Mouse (Mus musculus) common myeloid progenitor, adult 5-6 weeks (primary cell): ENCODE data around the gene C1qa. TPM values are rescaled to one million over a fixed set of nuclear protein-coding genes. Genes with fewer than 3 reads are reported as not detected.

Experiments
- ATAC-seq: replicated peaks from 2 replicates; pipeline ENCODE4 v1.8.0; 2016; ENCODE audit warnings: low read depth, mild to moderate bottlenecking, moderate TSS enrichment, inconsistent platforms; ENCODE audit not compliant: poor library complexity, severe bottlenecking
- total RNA-seq: library from RNA; stranded (forward); fragments of 200-1000, 187-1606 nt; gene quantifications from 2 replicates; pipeline ENCODE4 v1.2.3, GENCODE M21; 2017

C1qa gene
- total RNA-seq: 1.5 and 2.7 TPM in 2 replicates

DNA sequence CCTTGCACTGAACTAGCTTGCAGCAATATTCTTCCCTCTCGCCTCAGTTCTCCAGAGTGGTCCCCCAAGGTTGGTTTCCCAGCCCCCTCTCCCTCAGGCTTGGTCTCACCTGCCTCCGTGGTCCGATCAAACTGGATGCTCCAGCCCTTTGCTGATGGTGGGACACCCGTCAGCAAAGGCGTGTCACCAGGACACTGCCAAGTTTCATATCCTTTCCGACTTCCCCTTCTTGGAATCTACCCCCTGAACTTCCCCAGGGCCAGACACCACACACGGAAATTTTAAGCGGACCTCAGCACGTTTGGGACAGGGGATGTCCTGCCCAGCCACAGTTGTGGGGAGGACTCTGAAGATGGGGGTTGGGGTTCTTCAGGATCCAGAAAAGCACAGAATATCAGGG lies at the start of gene C1qa:
Gene C1qa (minus strand): TSS at position 167 of the 400 bp plus-strand sequence.
- ATAC-seq: no peak

DNA sequence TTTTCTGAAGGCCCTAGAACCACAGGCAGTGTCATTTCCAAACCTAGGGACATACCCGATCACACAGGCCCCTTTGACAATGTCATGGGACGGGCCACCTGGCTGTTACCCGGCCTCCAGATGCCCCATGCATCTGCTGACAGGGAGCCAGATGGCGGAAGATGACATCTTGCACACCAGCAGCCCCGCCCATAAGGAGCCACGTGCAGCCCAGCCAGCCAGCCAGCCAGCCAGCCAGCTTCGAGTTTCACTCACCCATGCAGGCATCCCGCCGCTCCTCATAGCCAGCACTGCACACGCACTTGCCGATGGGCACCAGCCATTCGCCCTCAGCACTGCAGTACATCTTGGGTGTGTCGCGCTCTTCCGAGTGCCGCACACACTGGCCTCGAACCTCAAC lies 46.8 kb upstream of the C1qa start:
- no peak for ATAC-seq

DNA sequence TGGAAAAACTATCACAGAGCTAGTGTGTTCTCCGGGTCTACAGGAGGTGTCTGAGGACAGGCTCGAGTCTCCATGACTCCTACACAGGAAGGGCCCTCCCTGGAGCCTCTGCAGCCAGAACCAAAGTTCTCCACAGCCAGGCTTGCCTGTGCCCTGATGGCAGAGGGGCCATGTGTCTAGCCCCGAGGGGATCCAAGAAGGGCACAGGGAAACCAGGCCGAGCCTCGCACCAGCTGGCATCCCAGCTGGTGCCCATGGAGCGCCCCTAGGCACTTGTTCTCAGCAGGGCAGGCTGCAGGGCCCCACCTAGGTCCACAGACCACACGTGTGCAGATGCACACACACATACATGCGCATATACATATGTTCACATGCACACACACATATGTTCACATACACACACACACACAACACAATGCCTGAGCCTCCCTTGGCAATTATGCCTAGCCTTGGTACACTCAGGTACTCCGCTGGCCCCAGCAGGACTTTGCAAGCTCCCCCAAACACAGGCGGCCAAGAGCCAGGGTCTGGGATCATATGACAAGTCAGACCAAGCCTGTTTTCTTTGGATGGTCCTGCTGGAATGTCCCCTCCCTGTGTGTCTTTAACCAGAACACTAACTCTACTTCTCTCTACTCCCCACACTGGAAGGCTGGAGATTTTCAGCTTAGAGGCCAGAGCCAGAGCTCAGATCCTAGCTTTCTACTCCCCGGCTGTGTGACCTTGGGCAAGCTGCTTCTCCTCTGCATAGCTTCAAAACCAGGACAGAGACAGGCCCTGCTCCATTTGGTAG lies 46.2 kb upstream of the C1qa start:
- ATAC-seq: no peak

DNA sequence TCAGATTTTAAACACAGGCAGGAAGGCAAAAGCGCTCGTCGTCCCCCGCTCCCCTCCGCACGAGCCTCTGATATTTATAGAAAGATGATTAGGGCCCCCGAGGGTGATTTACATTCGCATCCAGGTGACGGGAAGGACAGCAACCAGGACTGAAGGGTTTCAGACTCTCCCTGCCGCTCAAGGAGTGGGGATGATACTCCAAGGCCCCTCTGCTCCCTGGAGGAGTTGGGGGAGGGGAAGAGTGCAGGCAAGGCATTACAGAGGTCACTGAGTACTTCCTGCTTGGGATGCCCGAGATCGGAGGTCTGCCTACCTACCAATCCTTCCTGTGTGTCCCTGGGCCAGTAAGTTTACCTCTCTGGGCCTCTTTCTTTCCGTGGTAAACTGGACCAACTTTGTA lies 44.6 kb upstream of the C1qa start:
- no peak for ATAC-seq

DNA sequence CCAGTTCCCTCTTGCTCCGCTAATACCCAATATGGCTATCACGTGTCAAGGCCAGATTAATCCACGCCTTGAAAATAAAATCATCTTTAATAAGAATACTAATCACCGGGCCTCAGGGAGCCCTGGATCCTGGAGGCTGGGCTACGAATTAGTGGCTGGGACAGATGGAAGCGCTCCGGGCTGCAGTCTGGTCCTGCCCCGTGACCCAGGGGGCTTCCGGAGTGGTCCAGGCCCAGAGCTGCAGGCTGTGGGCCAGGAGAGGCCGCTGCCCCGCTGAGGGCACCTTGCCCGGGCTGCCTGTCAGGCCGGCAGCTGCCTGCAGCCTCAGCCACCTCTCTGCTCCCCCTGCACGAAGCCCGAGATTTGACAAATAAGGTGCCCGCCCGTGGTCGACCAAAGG lies 44.2 kb upstream of the C1qa start:
- ATAC-seq: no peak

DNA sequence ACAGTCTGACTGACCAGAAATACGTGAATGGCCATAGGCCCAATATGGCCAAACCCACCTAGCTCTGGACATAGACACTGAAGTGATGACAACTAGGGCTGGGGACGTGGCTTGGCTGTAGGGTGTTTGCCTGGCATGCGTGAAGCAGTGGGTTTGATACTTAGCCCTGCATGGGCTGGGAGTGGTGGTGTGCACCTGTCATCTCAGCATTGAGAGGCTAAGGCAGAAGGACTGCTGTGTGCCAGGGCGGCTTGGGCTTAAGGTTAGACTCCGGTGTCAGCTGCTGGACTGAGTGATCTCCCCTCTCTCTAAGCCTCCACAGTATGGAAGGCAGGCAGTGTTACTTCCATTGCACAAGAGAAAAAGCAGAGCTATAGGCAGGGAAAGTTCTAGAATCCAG lies 39.3 kb upstream of the C1qa start:
- no peak for ATAC-seq

DNA sequence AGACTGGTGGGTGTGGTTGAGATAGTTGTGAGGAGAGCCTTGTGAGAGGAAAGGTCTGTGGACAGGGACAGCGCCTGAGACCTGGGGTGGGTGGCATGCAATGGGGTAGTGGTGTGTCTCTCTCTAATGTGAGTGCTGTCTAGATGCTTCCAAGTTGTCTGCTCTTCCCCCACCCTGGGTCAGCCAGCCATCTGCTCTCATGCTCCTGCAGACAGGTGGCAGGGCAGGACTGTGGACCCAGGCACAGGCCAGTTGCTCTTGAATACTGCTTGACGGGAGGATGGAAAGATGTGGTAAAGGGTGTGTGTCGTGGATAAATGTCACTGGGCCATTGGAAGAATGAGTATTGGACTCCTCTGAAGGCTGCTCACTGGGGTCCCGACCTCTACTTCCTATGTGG lies 38.7 kb upstream of the C1qa start:
- no peak for ATAC-seq

DNA sequence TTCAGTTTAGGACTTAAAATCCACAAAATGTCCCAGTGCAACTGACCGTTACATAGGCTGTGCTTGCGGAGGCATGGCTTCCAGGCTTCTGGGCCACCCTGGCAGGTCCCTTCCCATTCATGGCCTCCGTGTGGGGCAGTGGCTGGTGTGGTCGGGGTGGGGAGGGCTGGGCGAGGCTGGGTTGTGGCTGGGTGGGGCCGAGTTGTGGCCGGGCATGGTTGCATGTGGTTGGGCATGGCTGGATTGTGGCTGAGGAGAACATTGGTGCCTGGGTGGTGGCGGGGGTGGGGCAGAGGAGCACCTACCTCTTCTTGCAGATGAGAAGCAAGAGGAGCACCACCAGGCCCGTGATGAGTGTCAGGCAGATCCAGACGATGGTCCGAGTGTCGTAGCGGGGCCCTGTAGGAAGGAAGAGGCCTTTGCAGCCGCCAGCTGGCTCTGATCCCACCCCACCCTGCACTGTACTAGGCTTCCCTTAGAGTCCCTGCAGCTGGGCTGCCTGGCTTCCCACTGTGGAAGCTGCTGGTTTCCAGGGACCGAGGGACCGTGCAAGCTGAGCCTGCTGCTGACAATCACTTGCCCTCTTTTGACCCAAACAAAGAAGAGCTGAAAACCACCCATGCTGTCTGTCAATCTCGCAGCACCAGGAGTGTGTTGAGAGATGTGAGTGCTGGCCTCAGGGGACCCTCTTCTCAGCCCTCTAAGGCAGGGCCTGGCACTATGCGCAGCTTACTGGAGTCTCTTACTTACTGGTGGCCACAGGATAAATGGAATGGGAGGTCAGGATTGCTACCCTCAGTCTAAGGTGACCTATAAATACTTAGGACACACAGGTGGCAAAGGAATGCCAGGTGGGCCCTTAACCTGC lies 36.4 kb upstream of the C1qa start:
- no peak for ATAC-seq

DNA sequence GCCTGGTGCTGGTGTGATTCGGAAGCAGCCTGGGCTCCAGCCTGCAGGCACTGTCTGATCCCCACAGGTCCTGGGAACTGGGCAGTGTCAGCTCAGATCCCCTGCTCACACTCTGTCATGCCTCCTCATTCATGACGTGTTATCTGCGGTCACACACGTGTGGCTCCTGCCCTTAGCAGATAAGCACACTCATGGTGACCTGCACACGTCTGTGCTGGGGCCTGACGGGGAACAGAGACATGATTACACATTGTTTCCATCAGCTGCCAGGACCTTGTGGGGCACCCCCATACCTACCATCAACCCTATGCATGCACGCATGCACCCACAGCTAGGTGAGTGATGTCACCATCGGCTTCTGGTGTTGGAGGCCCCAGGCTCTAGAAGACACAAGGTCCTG lies 31.9 kb upstream of the C1qa start:
- ATAC-seq: no peak

DNA sequence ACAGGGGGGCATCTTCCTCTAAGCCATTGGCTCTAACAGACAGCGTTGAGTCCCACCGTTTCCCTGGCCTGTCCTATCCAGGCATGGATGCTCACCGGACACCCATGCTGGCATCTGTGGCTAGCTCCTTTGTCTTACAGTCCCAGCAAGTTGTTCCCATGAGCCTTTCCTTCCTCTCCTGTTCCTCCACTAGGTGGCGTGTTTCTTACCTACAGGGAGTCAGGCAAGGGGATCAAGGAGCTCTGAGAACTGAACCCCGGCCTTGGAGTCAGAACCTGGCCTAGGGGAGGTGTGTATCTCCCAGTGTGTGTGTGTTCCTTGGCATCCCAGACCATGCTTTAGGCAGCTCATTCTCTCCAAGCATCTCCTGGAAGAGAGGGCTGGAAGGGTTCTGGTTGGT lies 30.3 kb upstream of the C1qa start:
- ATAC-seq: no peak

DNA sequence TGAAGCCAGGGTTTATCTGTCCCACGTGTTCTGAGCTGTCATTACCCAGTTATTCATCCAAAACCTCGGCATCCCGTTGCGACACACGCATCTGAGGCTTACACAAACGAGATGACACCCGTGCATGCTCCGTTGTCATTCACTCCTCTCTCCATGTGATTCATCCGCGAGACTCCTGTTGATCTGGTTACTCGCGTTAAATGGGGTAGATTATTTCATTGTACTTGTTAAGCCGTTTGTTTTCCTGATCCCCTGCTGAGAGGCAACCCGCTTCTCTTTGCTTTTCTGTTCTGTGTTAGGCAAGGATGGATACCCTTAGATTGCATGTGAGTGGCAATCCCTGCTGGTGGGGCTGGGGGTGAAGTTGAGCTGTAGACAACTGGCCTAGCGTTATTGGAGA lies 27.2 kb upstream of the C1qa start:
- no peak for ATAC-seq

DNA sequence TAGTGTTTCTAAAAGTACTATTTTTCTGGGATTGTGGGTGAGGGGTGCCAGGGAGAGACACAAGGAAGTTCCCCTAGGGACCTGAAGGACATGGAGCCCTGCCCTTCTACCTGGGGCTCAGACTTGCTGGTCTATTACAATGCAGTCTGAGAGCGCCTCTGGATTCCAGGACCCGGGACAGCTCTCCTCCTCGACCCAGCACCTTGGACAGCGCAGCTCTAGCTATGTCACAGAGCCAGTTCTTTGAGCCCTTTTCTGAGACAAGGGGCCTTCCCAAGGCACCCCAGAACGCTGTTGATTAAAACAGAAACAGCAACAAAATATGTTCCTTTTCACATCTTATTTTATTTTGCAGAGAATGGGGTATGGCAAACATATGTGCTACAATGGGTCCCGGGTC lies 25.9 kb upstream of the C1qa start:
- ATAC-seq: peak; percentile 94

DNA sequence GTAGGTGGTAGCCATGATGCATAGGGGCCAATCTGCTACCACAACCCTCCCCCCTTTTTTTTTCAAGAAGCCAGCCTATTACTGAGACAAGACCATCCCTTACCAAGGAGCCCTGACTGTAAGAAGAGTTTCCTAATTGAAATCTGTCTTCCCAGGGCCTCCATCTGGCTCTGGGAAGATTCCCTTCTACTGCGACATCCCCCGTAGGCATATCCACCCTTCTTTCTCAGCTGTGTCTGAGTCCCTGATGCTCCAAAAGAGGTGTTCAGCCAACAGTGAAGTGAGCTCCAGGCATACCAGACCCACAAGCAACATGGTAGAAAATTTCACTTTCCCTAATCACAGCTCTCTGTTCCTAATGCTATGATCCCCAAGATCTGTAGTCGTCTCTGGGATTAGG lies 20.9 kb upstream of the C1qa start:
- ATAC-seq: no peak

DNA sequence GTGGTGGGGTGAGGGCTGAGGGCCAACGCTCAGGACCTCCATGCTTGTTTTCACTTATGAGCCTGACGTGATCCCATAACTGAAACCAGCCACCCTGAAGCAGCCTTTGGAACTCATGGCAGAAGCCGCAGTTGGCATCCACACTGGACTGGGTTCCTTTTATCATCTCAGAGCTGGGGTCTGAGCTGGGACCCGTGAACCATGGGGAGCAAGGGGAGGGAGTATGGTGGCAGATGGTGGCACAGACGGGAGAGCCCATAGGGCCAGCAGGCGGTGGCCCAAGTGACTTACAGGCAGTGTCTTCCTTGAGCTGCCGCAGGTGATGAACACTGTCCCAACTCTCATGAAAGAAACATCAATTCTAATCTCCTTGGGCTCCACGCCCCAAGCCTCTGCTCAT lies 20.2 kb upstream of the C1qa start:
- ATAC-seq: no peak

DNA sequence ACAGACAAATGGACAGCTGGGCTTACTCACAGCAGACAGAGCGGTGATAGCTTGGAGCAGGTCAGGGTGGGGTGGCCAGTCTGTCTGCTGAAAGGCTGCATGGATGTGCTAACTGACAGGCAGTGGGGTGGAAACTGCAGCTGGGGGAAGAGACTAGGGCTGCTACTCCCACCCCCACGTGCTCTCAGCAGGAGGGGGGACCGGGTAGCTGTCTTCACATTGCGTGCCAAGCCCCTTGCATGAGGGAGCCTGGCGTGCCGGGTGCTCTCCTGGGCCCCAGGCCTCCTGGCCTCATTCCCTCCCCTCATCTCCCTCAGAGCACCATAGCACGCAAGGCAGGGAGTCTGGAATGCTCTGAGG lies 18.5 kb upstream of the C1qa start:
- no peak for ATAC-seq

DNA sequence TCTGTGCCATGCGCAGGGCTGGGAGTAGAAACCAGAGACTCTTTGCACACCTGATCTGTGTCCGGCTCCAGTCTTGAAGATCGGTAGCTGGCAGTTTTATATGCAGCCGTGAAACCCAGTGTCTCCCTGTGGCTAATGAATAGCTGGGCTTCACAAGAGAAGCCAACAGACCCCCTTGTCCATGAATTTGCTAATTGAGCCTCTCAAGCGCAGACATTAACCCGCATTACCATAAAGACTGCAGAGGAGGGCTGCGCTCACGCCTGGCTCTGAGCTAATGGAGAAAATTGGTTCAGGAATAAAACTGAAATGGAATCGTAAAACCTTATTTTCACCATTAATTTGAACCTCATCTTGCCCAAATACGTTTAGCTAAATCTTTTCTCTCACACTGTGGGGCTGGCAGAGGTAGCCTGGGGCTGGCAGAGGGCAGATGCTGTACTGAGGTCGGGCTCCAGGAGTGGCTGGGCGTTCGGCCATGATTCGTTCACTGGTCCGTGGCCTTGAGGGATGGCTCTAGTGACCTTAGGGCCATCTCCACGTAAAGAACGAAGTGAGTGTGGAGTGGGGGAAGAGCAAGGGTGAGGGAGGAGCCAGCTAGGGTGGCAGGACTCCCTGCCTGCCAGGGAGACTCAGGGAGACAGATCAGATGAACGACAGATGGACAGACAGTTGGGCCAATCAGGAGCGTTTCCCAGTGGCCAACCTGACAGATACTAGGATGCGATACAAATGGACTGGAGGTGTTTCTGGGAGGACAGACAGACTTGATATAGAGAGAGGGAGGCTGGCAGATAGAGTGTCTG lies 18.0 kb upstream of the C1qa start:
- no peak for ATAC-seq

DNA sequence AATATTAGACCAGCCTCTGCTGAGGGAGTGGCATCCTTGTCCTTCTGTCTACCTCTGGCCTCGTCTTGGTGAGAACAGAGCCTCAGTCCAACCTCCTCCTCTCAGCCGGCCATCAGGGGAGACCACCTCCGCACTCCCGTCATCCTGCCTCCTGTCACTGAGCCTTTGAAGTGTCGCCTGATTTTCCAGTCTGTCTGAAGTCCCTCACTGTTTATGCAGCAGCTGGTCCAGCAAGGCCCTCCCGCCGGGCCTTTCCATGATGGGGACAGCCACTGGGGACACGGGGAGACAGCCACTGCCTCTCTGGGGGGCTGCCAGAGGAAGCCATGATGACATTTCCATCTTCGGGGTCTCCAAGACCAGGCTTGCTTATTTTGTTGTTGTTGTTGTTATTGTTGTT lies 14.2 kb upstream of the C1qa start:
- no peak for ATAC-seq

DNA sequence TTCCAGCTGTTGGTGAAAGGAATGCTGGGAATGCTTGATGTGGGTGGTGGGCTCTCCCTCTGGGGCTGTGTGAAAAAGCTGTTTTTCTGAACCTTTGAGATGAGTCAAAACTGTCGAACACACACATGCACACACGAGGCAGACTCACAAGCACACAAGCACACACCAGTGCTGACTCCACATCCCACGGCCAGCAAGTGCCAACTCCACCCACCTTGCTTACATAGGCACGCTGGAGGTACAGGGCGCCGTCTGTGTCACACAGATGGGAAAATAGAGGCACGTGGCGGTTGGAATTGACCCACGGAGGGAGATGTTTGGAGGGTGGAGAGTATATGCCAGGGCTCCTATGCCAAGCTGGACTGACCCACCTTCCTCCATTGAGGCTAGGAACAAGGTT lies 13.2 kb upstream of the C1qa start:
- no peak for ATAC-seq

DNA sequence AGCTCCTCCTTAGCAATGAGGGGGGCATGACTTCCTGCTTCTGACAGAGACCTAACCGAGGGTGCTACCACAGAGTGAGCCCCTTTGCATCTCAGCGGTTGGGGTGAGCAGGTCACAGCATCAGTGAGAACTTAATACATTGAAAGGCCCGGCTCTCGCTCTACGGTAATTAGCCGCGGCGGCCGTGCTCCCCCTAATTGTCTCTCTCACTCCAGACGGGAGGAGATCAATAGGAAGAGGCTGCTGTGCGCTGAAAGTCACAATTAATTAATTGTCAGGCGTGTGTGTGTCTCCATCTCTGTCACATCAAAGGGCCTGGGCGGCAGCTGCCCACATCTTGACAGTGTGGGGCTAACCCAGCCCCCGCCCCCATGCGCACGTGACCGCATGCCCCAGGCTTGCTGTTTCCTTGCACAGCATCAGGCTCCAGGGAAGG lies 12.6 kb upstream of the C1qa start:
- ATAC-seq: no peak

DNA sequence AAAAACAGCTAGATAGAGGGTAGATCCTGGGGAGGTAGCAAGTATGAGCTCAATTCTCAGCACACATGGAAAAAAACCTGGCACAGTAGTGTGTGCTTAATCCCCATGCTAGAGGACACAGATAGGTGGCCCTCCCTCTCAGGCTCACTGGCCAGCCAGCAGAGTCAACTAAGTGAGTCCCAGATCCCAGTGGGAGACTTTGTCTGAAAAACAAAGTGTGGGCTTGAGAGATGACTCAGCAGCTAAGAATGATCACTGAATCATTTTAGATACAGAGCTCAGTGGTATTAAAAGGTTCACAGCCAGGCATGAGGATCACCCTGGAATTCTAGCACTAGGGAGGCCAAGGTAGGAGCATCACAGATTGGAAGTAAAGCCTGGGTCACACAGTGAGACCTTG lies 9.2 kb upstream of the C1qa start:
- ATAC-seq: no peak

DNA sequence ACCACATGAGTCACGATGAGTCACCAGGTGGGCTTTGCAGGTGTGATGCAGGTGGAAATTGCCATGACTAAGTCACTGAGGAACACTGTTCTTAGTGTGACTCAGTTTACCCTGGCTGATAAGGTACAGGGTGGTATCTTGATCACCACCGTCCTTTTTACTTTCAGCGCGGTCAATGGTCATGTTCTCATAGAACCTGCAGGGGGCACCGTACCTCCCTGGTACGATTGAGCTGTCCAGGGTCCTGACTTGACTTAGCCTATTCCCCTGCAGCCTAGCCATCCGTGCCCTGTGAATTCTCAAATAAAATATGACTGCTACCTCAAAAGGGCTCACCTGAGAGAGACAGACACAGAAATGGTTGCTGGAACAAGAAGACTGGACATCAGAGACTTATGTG lies 8.4 kb upstream of the C1qa start:
- peak; percentile 95 for ATAC-seq
